10 mouse cellular contexts compared by ENCODE assay signal in genomic region chr15:80098809-80099208, GRCm38 (mm10). TPM values are rescaled to one million over a fixed set of nuclear protein-coding genes. Genes with fewer than 3 reads are reported as not detected.
DNase-seq lines count a peak whose midpoint lies in the region; ATAC-seq lines count a peak whose summit lies in the region.
"Had no signal": no experiment of that assay in that cellular context is flagged by ENCODE, and none has a peak within 500 bp of the region (broad histone marks: within the 10 kb centered on the region; RNA-seq: fewer than 3 reads in every experiment).

No protein-coding gene starts in this region.

- no peaks in the 10 kb centered on the region for H3K9me3 ChIP-seq in embryonic facial prominence, embryonic 13.5 days
- H3K9me3 ChIP-seq in embryonic facial prominence, embryonic 10.5 days: no peaks in the 10 kb centered on the region
- H3K9me3 ChIP-seq in megakaryocyte, embryonic 14.5 days: no peaks in the 10 kb centered on the region
- no peaks in the 10 kb centered on the region for H3K9me3 ChIP-seq in midbrain, embryonic 16.5 days (replicated peaks; ENCODE audit: control insufficient read depth, low read length, poor library complexity, severe bottlenecking)
- H3K9me3 ChIP-seq: heart, embryonic 12.5 days had no signal

- no peak for DNase-seq in embryonic facial prominence, embryonic 10.5 days (ENCODE audit: low spot score)
- DNase-seq in brain, adult 2 months (ENCODE audit: low read depth, low spot score): peak; percentile 80
- DNase-seq in frontal cortex, postnatal 36 days (ENCODE audit: low spot score in 2 of 2): no peak
- no peak for DNase-seq in frontal cortex, postnatal 14 days (ENCODE audit: low spot score in 2 of 2)
- DNase-seq: lung, postnatal 4 days had no signal

- ATAC-seq in embryonic facial prominence, embryonic 13.5 days (ENCODE audit: insufficient number of reproducible peaks, insufficient read depth, low FRiP score, low TSS enrichment, low read depth): no peak
- no peak for ATAC-seq in megakaryocyte, adult 5-6 weeks (ENCODE audit: poor library complexity, severe bottlenecking)
- ATAC-seq in midbrain, embryonic 16.5 days: no peak

- H3K27me3 ChIP-seq in embryonic facial prominence, embryonic 13.5 days: peaks cover 31% of the 10 kb centered on the region
- peaks cover 68% of the 10 kb centered on the region for H3K27me3 ChIP-seq in embryonic facial prominence, embryonic 10.5 days (replicated peaks; ENCODE audit: low read depth, poor library complexity, severe bottlenecking)
- no peaks in the 10 kb centered on the region for H3K27me3 ChIP-seq in megakaryocyte, embryonic 14.5 days (replicated peaks)
- H3K27me3 ChIP-seq in midbrain, embryonic 16.5 days (ENCODE audit: control insufficient read depth, insufficient read depth, low read depth, low read length): no peaks in the 10 kb centered on the region

- H3K4me1 ChIP-seq in embryonic facial prominence, embryonic 13.5 days: peaks cover 33% of the 10 kb centered on the region
- peaks cover 44% of the 10 kb centered on the region for H3K4me1 ChIP-seq in embryonic facial prominence, embryonic 10.5 days
- peaks cover 96% of the 10 kb centered on the region for H3K4me1 ChIP-seq in megakaryocyte, embryonic 14.5 days
- H3K4me1 ChIP-seq in midbrain, embryonic 16.5 days (ENCODE audit: control insufficient read depth, insufficient read depth, low read length): peaks cover 20% of the 10 kb centered on the region

- 0 out of 2 replicates have a peak overlapping the region, but pooled peaks have one; percentile 21 for H3K9ac ChIP-seq in embryonic facial prominence, embryonic 13.5 days
- no peak overlapping the region; the same call in 1 of the 2 replicates for H3K9ac ChIP-seq in midbrain, embryonic 16.5 days (ENCODE audit: low read depth, low read length)
- H3K9ac ChIP-seq: heart, embryonic 12.5 days had no signal

- H3K4me3 ChIP-seq in embryonic facial prominence, embryonic 13.5 days: no peak overlapping the region
- H3K4me3 ChIP-seq in embryonic facial prominence, embryonic 10.5 days: no peak overlapping the region
- H3K4me3 ChIP-seq in megakaryocyte, embryonic 14.5 days (replicated peaks): peak overlapping the region; percentile 86
- no peak overlapping the region for H3K4me3 ChIP-seq in midbrain, embryonic 16.5 days (ENCODE audit: low read depth, low read length)
- H3K4me3 ChIP-seq: heart, embryonic 12.5 days had no signal

- H3K36me3 ChIP-seq in embryonic facial prominence, embryonic 13.5 days: no peaks in the 10 kb centered on the region
- no peaks in the 10 kb centered on the region for H3K36me3 ChIP-seq in embryonic facial prominence, embryonic 10.5 days (replicated peaks)
- peaks cover 43% of the 10 kb centered on the region for H3K36me3 ChIP-seq in megakaryocyte, embryonic 14.5 days (replicated peaks; ENCODE audit: low read length)
- no peaks in the 10 kb centered on the region for H3K36me3 ChIP-seq in midbrain, embryonic 16.5 days (ENCODE audit: control insufficient read depth, insufficient read depth, low read length)
- H3K36me3 ChIP-seq: heart, embryonic 12.5 days had no signal

- WGBS in embryonic facial prominence, embryonic 13.5 days: 34% methylated on average over 9 of the region's 9 CpGs
- 38% methylated on average over 9 of the region's 9 CpGs for WGBS in embryonic facial prominence, embryonic 10.5 days
- WGBS in midbrain, embryonic 16.5 days: 38% methylated on average over 9 of the region's 9 CpGs

- H3K4me2 ChIP-seq in embryonic facial prominence, embryonic 13.5 days: no peak overlapping the region
- no peak overlapping the region for H3K4me2 ChIP-seq in midbrain, embryonic 16.5 days (ENCODE audit: low read length)
- H3K4me2 ChIP-seq: heart, embryonic 12.5 days had no signal

- H3K27ac ChIP-seq in embryonic facial prominence, embryonic 13.5 days: no peak overlapping the region
- no peak overlapping the region for H3K27ac ChIP-seq in embryonic facial prominence, embryonic 10.5 days (replicated peaks)
- peak overlapping the region; percentile 22; the same call in 1 of the 2 replicates for H3K27ac ChIP-seq in midbrain, embryonic 16.5 days (ENCODE audit: low read length)

RNA-seq across cellular contexts. Expression of gene Rpl3, which starts 7.1 kb away (rescaled TPM):
- polyA plus RNA-seq in embryonic facial prominence, embryonic 13.5 days (2015; fragmentation: Nextera tagmentation; extraction: Ambion mirVana): 1,097 and 1,210 TPM in 2 replicates
- polyA plus RNA-seq in embryonic facial prominence, embryonic 10.5 days (2016; fragmentation: Nextera tagmentation; extraction: Ambion mirVana): 1,034 and 1,049 TPM in 2 replicates
- polyA plus RNA-seq in megakaryocyte, embryonic 14.5 days (2012; ENCODE audit: insufficient read depth, low replicate concordance): 145 and 190 TPM in 2 replicates
- 965 and 1,027 TPM in 2 replicates for total RNA-seq in megakaryocyte, adult 5-6 weeks (2015)
- total RNA-seq in megakaryocyte, adult 5-6 weeks (2017): 1,404 and 1,498 TPM in 2 replicates
- 524 and 548 TPM in 2 replicates for polyA plus RNA-seq in midbrain, embryonic 16.5 days (2015; fragmentation: Nextera tagmentation; extraction: Ambion mirVana)

RNA-seq across cellular contexts. Expression of gene Syngr1, which starts 7.7 kb away (rescaled TPM):
- 7.0 and 8.7 TPM in 2 replicates for polyA plus RNA-seq in embryonic facial prominence, embryonic 13.5 days (2015; fragmentation: Nextera tagmentation; extraction: Ambion mirVana)
- 5.9 and 7.0 TPM in 2 replicates for polyA plus RNA-seq in embryonic facial prominence, embryonic 10.5 days (2016; fragmentation: Nextera tagmentation; extraction: Ambion mirVana)
- 113 and 163 TPM in 2 replicates for polyA plus RNA-seq in megakaryocyte, embryonic 14.5 days (2012; ENCODE audit: insufficient read depth, low replicate concordance)
- total RNA-seq in megakaryocyte, adult 5-6 weeks (2015): 3.2 and 3.9 TPM in 2 replicates
- 0.08 and 0.22 TPM in 2 replicates for total RNA-seq in megakaryocyte, adult 5-6 weeks (2017)
- 66.2 and 83.9 TPM in 2 replicates for polyA plus RNA-seq in midbrain, embryonic 16.5 days (2015; fragmentation: Nextera tagmentation; extraction: Ambion mirVana)

RNA-seq across cellular contexts. Expression of gene Tab1, which starts 34.1 kb away (rescaled TPM):
- 47.7 and 48.0 TPM in 2 replicates for polyA plus RNA-seq in embryonic facial prominence, embryonic 13.5 days (2015; fragmentation: Nextera tagmentation; extraction: Ambion mirVana)
- polyA plus RNA-seq in embryonic facial prominence, embryonic 10.5 days (2016; fragmentation: Nextera tagmentation; extraction: Ambion mirVana): 43.3 and 45.3 TPM in 2 replicates
- 9.9 and 10.9 TPM in 2 replicates for polyA plus RNA-seq in megakaryocyte, embryonic 14.5 days (2012; ENCODE audit: insufficient read depth, low replicate concordance)
- 3.8 and 6.9 TPM in 2 replicates for total RNA-seq in megakaryocyte, adult 5-6 weeks (2015)
- 13.5 and 14.5 TPM in 2 replicates for total RNA-seq in megakaryocyte, adult 5-6 weeks (2017)
- 35.9 and 38.3 TPM in 2 replicates for polyA plus RNA-seq in midbrain, embryonic 16.5 days (2015; fragmentation: Nextera tagmentation; extraction: Ambion mirVana)
